Mouse (Mus musculus) adrenal gland, postnatal 25 days (tissue): Measurements from ENCODE around the gene Bmp8a. TPM values are rescaled to one million over a fixed set of nuclear protein-coding genes. Genes with fewer than 3 reads are reported as not detected.
"Not testable (repeated sequence)": the region's sequence is repeated elsewhere in the genome, so short reads cannot be mapped to it uniquely, and the experiment has no call there.

Experiments
- DNase-seq: peaks from one replicate; pipeline ENCODE4 v3.0.0; 2021; ENCODE audit warnings: mixed read lengths
- total RNA-seq: library from RNA; stranded (reverse); gene quantifications from 2 replicates; pipeline ENCODE4 v1.2.3, GENCODE M21; 2021

The Bmp8a gene
- total RNA-seq, 1 experiment from 2014 or later: not detected

GRCm38 (mm10) chr4:123328946-123329345, 14.1 kb downstream of the Bmp8a start:
- DNase-seq: no peak

GRCm38 (mm10) chr4:123327630-123328029, 15.4 kb downstream of the Bmp8a start:
- no peak for DNase-seq

GRCm38 (mm10) chr4:123326087-123326486, 17.0 kb downstream of the Bmp8a start:
- no peak for DNase-seq

GRCm38 (mm10) chr4:123323534-123323933, 19.5 kb downstream of the Bmp8a start, which contains the start of gene Oxct2a:
TSS of gene Oxct2a (minus strand) at chr4:123323634.
- DNase-seq: no peak

GRCm38 (mm10) chr4:123322910-123323309, 20.1 kb downstream of the Bmp8a start:
- not testable (repeated sequence) for DNase-seq

GRCm38 (mm10) chr4:123314497-123314896, 28.6 kb downstream of the Bmp8a start:
- no peak for DNase-seq

- DNase-seq: no peak
These were observed 30.0 kb downstream of the Bmp8a start for GRCm38 (mm10) chr4:123313010-123313409.

- DNase-seq: no peak
These were observed 31.2 kb downstream of the Bmp8a start for GRCm38 (mm10) chr4:123311845-123312244.

- DNase-seq: no peak
These were observed 34.8 kb downstream of the Bmp8a start for GRCm38 (mm10) chr4:123308292-123308691.

- no peak for DNase-seq
These were observed 36.1 kb downstream of the Bmp8a start for GRCm38 (mm10) chr4:123306999-123307398.

GRCm38 (mm10) chr4:123305789-123306188, 37.3 kb downstream of the Bmp8a start:
- no peak for DNase-seq

GRCm38 (mm10) chr4:123298980-123299670, 43.9 kb downstream of the Bmp8a start:
- peak; percentile 69 for DNase-seq

- DNase-seq: no peak
These were observed 44.8 kb downstream of the Bmp8a start for GRCm38 (mm10) chr4:123298226-123298625.

- DNase-seq: no peak
These were observed 45.7 kb downstream of the Bmp8a start for GRCm38 (mm10) chr4:123297195-123297960.

- no peak for DNase-seq
These were observed 46.9 kb downstream of the Bmp8a start for GRCm38 (mm10) chr4:123296148-123296534.

- no peak for DNase-seq
These were observed 47.4 kb downstream of the Bmp8a start for GRCm38 (mm10) chr4:123295516-123296147.

GRCm38 (mm10) chr4:123295026-123295425, 48.0 kb downstream of the Bmp8a start:
- DNase-seq: not testable (repeated sequence)

- DNase-seq: no peak
These were observed 49.2 kb downstream of the Bmp8a start for GRCm38 (mm10) chr4:123293661-123294443.

GRCm38 (mm10) chr4:123292989-123293388, 50.1 kb downstream of the Bmp8a start:
- no peak for DNase-seq

GRCm38 (mm10) chr4:123292390-123292789, 50.7 kb downstream of the Bmp8a start:
- no peak for DNase-seq

GRCm38 (mm10) chr4:123289038-123289437, 54.0 kb downstream of the Bmp8a start:
- DNase-seq: no peak

- no peak for DNase-seq
These were observed 56.3 kb downstream of the Bmp8a start for GRCm38 (mm10) chr4:123286790-123287189.
